Mouse (Mus musculus) lung, postnatal 0 days (tissue): ENCODE results near the gene Ptpn12. TPM values are rescaled to one million over a fixed set of nuclear protein-coding genes. Genes with fewer than 3 reads are reported as not detected.

Experiments
- ATAC-seq: fragments of 200-750 bp; cut with Nextera tagmentation; 2 replicates; pipeline ENCODE4 v1.8.0; 2017; ENCODE audit warnings: moderate library complexity
- DNase-seq: peaks from one replicate; pipeline ENCODE4 v3.0.0-alpha.2; 2016; ENCODE audit warnings: low spot score
- H3K27ac ChIP-seq: fragments of 300-500 bp; sonication (generic); 2 replicates; pipeline ENCODE4 v1.5.1; 2014; ENCODE audit warnings: antibody characterized with exemption, mild to moderate bottlenecking, low read length, mixed read lengths
- H3K27me3 ChIP-seq: fragments of 300-500 bp; sonication (generic); replicated peaks from 2 replicates; pipeline ENCODE4 v1.6.1; 2014; ENCODE audit warnings: low read length, mixed read lengths; ENCODE audit not compliant: insufficient read depth
- H3K36me3 ChIP-seq: fragments of 300-500 bp; sonication (generic); 2 replicates; pipeline ENCODE4 v1.6.1; 2014; ENCODE audit warnings: low read length, mixed read lengths; ENCODE audit not compliant: insufficient read depth
- H3K4me1 ChIP-seq: fragments of 300-500 bp; sonication (generic); 2 replicates; pipeline ENCODE4 v1.6.1; 2014; ENCODE audit warnings: antibody characterized with exemption, low read depth, low read length, mixed read lengths; ENCODE audit not compliant: insufficient read depth
- H3K4me2 ChIP-seq: fragments of 300-500 bp; sonication (generic); replicated peaks from 2 replicates; pipeline ENCODE4 v1.6.1; 2014; ENCODE audit warnings: low read depth, mild to moderate bottlenecking, low read length, moderate library complexity, mixed read lengths
- H3K4me3 ChIP-seq: fragments of 300-500 bp; sonication (generic); 2 replicates; pipeline ENCODE4 v1.5.1; 2014; ENCODE audit warnings: low read depth, low read length
- H3K9ac ChIP-seq: fragments of 300-500 bp; sonication (generic); replicated peaks from 2 replicates; pipeline ENCODE4 v1.6.1; 2014; ENCODE audit warnings: low read depth, mild to moderate bottlenecking
- H3K9me3 ChIP-seq: fragments of 300-500 bp; sonication (generic); 2 replicates; pipeline ENCODE4 v1.6.1; 2016; ENCODE audit warnings: low read length, mixed read lengths
- CTCF ChIP-seq: IDR thresholded peaks from 2 replicates; pipeline ENCODE4 v1.5.1; 2016; ENCODE audit warnings: antibody characterized with exemption, mild to moderate bottlenecking
- EP300 ChIP-seq: IDR thresholded peaks from 2 replicates; pipeline ENCODE4 v1.6.1; 2016; ENCODE audit warnings: antibody characterized with exemption, mild to moderate bottlenecking, control low read depth
- WGBS: fragments of 180-500 bp; shearing (Covaris S2); extraction: QIAGEN DNeasy Blood & Tissue Kit; methylation state at CpG from one replicate; pipeline ENCODE4 v1.1.7; 2014; 5-methylcytosine and 5-hydroxymethylcytosine counted together
- polyA plus RNA-seq: library from polyadenylated mRNA; unstranded; fragments of >200 nt; fragmentation: Nextera tagmentation; extraction: Ambion mirVana; gene quantifications from 2 replicates; pipeline ENCODE4 v1.2.1, GENCODE M21; 2015

Gene Ptpn12
- polyA plus RNA-seq, 1 experiment from 2014 or later, result 31.1 TPM

- DNase-seq, result no peak
- no peak overlapping the region for H3K27ac ChIP-seq
- no peak overlapping the region for H3K9ac ChIP-seq
- H3K27me3 ChIP-seq, result no peaks in the 10 kb centered on the region
- no peak for ATAC-seq
- peaks cover 45% of the 10 kb centered on the region for H3K36me3 ChIP-seq
- H3K4me3 ChIP-seq, result no peak overlapping the region
- H3K4me2 ChIP-seq, result no peak overlapping the region
- no peaks in the 10 kb centered on the region for H3K9me3 ChIP-seq
- H3K4me1 ChIP-seq, result no peaks in the 10 kb centered on the region
- WGBS, result 89% methylated on average over 9 of the region's 10 CpGs
- TF ChIP-seq EP300 (no peak), CTCF (no peak)
These were observed 53.9 kb downstream of the Ptpn12 start for GRCm38 (mm10) chr5:21001622-21002315.

GRCm38 (mm10) chr5:20998427-20998826, 57.3 kb downstream of the Ptpn12 start:
- TF ChIP-seq CTCF (no peak), EP300 (no peak)
- no peaks in the 10 kb centered on the region for H3K4me1 ChIP-seq
- H3K27ac ChIP-seq, result no peak overlapping the region
- H3K36me3 ChIP-seq, result peaks cover 50% of the 10 kb centered on the region
- 90% methylated on average over 6 of the region's 6 CpGs for WGBS
- H3K4me3 ChIP-seq, result no peak overlapping the region
- H3K9me3 ChIP-seq, result no peaks in the 10 kb centered on the region
- no peak for ATAC-seq
- H3K9ac ChIP-seq, result no peak overlapping the region
- no peak for DNase-seq
- no peaks in the 10 kb centered on the region for H3K27me3 ChIP-seq
- H3K4me2 ChIP-seq, result no peak overlapping the region

GRCm38 (mm10) chr5:20997555-20997954, 58.2 kb downstream of the Ptpn12 start:
- Histone ChIP-seq H3K27ac (no peak overlapping the region), H3K9ac (no peak overlapping the region), H3K4me1 (no peaks in the 10 kb centered on the region), H3K9me3 (no peaks in the 10 kb centered on the region), H3K4me3 (no peak overlapping the region), H3K36me3 (peaks cover 43% of the 10 kb centered on the region), H3K27me3 (no peaks in the 10 kb centered on the region), H3K4me2 (no peak overlapping the region)
- TF ChIP-seq CTCF, result no peak
- no peak for TF ChIP-seq EP300
- WGBS, result 90% methylated on average over 6 of the region's 6 CpGs
- DNase-seq (no peak), ATAC-seq (no peak)

DNA sequence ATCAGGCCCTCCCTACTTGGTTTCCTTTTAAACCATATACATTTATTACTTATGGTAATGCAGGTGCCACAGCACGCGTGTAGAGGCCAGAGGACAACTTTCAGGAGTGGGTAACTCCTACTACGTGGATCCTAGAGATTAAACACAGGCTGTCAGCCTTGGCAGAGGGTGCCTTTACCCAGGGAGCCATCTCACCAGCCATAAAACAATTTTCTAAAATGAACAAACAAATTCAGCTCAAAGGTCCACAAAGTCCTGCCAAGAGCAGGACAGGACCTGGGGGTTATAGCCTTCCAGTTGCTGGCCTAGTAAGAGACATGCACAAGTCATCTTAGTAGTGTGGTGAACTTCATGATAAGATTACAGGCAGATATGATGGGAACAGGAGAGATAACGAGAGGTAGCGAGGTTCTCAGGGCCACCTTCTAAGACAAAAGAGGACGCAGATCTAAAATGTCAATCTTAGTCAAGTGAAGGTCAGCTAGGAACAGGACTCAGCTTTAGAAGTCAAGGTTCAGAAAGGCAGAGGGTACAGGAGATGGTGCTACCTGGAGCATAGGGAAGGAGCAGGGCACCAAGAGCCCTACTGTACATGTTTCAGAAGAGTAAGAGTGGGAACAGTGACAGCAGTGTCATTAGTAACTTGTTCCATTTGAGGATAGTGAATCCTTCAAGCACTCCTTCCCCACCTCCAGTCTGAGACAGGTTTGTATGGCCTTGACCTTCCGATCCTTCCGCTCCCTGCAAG, 65.5 kb downstream of the Ptpn12 start:
- H3K36me3 ChIP-seq, result peaks cover 21% of the 10 kb centered on the region; the same call in 1 of the 2 replicates
- H3K4me2 ChIP-seq, result no peak overlapping the region
- no peaks in the 10 kb centered on the region for H3K27me3 ChIP-seq
- no peak for ATAC-seq
- no peak overlapping the region for H3K9ac ChIP-seq
- H3K4me3 ChIP-seq, result no peak overlapping the region
- no peaks in the 10 kb centered on the region for H3K4me1 ChIP-seq
- H3K9me3 ChIP-seq, result no peaks in the 10 kb centered on the region
- WGBS, result 97% methylated on average over 8 of the region's 8 CpGs
- TF ChIP-seq CTCF, result no peak
- no peak for TF ChIP-seq EP300
- no peak for DNase-seq
- H3K27ac ChIP-seq, result no peak overlapping the region

GRCm38 (mm10) chr5:20986271-20986670, 69.4 kb downstream of the Ptpn12 start:
- H3K36me3 ChIP-seq, result peaks cover 13% of the 10 kb centered on the region; the same call in 1 of the 2 replicates
- ATAC-seq, result no peak
- no peak for TF ChIP-seq CTCF
- TF ChIP-seq EP300, result no peak

DNA sequence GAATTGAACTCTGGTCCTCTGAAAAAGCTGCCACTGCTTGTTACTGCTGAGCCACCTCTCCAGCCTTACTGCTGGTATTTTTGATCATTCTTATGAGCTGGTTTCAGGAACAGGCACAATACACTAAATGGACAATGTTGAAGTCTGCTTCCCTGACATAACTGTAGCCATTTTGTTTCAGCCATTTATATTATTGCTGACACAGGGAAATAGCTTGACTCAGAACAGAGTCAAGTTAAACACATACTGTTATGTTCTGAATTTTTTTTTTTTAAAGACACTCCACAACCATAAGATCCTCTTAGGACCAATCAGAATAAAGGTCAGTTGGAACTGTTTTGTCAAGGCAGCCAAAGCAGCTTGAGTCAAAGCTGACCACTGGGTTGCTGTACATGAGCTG, 72.2 kb downstream of the Ptpn12 start:
- Histone ChIP-seq H3K27ac (no peak overlapping the region), H3K36me3 (peaks cover 9% of the 10 kb centered on the region; the same call in 1 of the 2 replicates), H3K27me3 (no peaks in the 10 kb centered on the region), H3K4me3 (no peak overlapping the region), H3K9ac (no peak overlapping the region), H3K4me1 (no peaks in the 10 kb centered on the region), H3K4me2 (no peak overlapping the region), H3K9me3 (no peaks in the 10 kb centered on the region)
- no peak for DNase-seq
- TF ChIP-seq EP300 (no peak), CTCF (no peak)
- ATAC-seq, result no peak

More at GRCm38 (mm10) chr5:20986271-20986670, 69.4 kb downstream of the Ptpn12 start:
- 97% methylated on average over 8 of the region's 8 CpGs for WGBS
- Histone ChIP-seq H3K4me3 (no peak overlapping the region), H3K9me3 (no peaks in the 10 kb centered on the region), H3K27me3 (no peaks in the 10 kb centered on the region), H3K9ac (no peak overlapping the region), H3K4me1 (no peaks in the 10 kb centered on the region), H3K4me2 (no peak overlapping the region), H3K27ac (no peak overlapping the region)
- DNase-seq, result no peak
